Mouse (Mus musculus) gastrocnemius, adult 8-10 months (tissue): ENCODE measurements around the gene Fam161b. TPM values are rescaled to one million over a fixed set of nuclear protein-coding genes. Genes with fewer than 3 reads are reported as not detected.
A peak's percentile ranks its signal among the peaks of the same experiment; 100 is the strongest.
"Not testable (repeated sequence)": the region's sequence is repeated elsewhere in the genome, so short reads cannot be mapped to it uniquely, and the experiment has no call there.

Experiments used
- DNase-seq, 2 experiments: peaks; one replicate each; pipeline ENCODE4 v3.0.0; 2022; ENCODE audit warnings: low spot score in 2 of 2
- total RNA-seq, 4 experiments: library from RNA; stranded (reverse); gene quantifications; 2 replicates each; pipeline ENCODE4 v1.2.4; 2022

Gene Fam161b
- total RNA-seq, 4 experiments from 2014 or later = 0.43 to 0.96 (median 0.74) TPM

- no peak for DNase-seq
These were observed 20.7 kb upstream of the Fam161b start for GRCm38 (mm10) chr12:84382369-84382768.

- DNase-seq = no peak
These were observed 12.3 kb upstream of the Fam161b start for GRCm38 (mm10) chr12:84373831-84374481.

DNA sequence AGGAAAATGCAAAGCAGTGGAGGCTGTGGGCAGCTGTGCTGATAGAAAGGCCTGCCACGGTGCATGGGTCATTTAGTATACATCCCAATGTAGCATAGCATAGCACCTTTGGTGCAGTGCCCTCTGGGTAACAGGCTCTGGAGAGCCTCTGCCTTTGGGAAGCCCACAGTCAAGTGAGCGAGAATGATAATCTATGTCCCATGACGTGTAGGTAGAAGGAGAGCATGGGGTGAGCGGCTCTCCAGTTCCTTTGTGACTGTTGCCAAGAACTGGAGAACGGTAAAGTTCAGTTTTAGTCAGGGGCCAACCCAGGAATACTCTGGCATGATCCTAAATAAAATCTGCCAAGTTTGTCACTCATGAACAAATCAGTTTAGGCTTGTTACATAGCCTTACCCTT lies 10.0 kb upstream of the Fam161b start:
- no peak for DNase-seq

- no peak for DNase-seq
These were observed 5.3 kb upstream of the Fam161b start for GRCm38 (mm10) chr12:84366971-84367370.

- DNase-seq = no peak
These were observed 3.5 kb upstream of the Fam161b start for GRCm38 (mm10) chr12:84365137-84365536.

- no peak for DNase-seq
These were observed 2.7 kb upstream of the Fam161b start for GRCm38 (mm10) chr12:84364291-84364690.

GRCm38 (mm10) chr12:84362872-84363271 lies 1.2 kb upstream of the Fam161b start:
- DNase-seq = no peak

- DNase-seq = not testable (repeated sequence)
These were observed 2.9 kb downstream of the Fam161b start for GRCm38 (mm10) chr12:84358699-84359098.

DNA sequence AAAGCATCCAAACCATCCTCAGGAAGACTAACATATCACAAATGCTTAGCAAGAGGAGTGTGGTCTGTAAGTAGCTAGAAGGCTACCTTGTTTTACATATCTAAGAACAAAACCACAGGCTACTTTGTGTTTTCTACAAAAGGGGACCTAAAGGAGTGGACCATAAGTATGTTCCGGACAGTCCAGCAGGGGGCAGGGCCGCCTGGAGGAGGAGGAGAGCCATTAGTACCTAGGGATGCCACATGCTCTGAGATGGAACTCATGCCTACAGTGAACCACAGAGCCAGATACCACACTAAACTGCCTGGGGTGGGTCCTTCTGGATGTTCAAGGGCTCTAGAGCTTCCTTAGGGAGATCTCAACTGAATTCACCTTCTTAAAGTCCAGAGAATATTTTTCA lies 14.4 kb downstream of the Fam161b start:
- no peak for DNase-seq

GRCm38 (mm10) chr12:84336963-84337625 lies 24.5 kb downstream of the Fam161b start:
- DNase-seq = no peak

GRCm38 (mm10) chr12:84327111-84327512 lies 34.5 kb downstream of the Fam161b start:
- DNase-seq = no peak

DNA sequence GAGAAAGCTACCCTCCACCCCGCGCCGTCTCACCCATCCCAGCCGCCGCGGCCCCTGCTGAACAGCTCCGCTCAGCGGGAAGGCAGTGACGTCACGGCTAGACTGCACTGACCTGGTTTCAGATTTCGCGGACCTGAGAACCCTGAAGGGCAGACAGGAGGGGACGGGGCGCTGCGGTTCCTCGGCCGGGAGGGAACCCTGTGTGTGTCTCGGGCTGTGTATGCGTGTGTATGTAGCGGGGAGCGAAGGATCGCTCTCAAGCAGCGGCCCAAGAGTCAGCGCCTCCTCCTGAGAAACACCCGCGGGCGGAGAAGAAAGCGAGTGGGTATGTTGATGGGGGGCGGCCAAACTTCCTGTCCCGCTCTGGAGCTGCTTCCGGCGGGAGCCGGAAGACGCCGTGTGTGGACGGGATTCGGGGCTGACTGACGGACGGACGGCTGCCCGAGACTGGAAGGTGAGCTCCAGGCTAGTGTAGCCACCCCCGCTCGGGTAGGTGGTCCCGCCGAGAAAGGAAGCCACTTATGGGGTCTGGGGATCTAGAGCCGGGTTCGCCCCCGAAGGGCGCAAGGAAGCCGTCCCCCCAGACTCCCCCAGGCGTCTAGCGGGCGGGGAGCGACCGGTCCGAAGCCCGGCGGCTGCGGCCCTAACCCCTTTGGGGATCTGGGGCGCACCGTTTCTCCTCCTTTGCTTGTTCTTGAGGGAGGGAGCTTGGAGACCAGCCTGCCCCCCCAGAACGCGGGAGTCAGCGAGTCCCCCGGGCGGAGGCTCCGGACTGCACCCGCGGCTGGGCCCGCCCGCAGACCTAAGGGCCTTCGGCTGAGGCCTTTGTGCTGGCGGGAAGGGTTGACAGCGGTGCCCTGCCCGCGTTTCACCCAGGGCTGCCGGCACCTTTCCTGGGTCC lies 44.7 kb downstream of the Fam161b start, which contains the start of gene Zfp410:
Gene Zfp410, plus strand, starts transcription at position 132 of the 901 bp plus-strand sequence.
- peak; percentile 69 to 77 for DNase-seq

DNA sequence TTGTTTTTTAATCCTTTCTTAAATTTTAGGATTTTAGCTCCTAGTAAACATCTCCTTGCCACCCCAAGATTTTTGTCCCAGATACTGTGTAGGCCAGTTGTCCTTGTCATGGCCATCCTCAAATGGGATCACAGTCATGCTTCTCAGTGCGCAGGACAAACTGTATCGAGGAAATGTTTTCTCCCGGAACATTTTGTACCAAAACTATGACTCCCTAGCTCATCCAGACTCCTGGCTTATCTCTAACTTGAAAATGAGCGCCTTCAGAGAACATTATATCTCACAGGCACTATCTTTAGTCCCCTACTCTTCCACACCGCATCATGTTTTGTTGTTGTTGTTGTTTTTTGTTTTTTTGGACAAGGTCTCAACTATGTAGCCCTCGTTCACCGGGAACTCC lies 45.6 kb downstream of the Fam161b start:
- no peak for DNase-seq

GRCm38 (mm10) chr12:84311306-84311705 lies 50.3 kb downstream of the Fam161b start:
- no peak for DNase-seq

DNA sequence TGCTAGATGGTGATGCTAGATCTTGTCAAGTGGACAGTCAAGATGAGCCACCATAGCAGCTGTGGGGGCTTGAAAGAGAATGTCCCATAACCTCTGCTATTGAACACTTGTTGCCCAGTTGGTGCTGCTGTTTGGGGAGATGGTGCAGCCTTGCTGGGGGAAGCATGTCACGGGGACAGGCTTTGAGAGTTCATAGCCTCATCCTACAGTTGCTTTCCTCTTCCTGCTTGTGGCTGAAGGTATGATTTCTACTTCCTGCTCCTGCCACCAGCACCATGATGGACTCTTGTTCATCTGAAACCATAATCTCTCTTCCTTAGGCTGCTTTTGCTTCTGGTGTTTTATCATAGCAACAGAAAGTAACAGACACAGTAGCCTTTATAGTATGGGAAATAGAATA lies 57.1 kb downstream of the Fam161b start:
- DNase-seq = no peak

GRCm38 (mm10) chr12:84304101-84304500 lies 57.5 kb downstream of the Fam161b start:
- no peak for DNase-seq

DNA sequence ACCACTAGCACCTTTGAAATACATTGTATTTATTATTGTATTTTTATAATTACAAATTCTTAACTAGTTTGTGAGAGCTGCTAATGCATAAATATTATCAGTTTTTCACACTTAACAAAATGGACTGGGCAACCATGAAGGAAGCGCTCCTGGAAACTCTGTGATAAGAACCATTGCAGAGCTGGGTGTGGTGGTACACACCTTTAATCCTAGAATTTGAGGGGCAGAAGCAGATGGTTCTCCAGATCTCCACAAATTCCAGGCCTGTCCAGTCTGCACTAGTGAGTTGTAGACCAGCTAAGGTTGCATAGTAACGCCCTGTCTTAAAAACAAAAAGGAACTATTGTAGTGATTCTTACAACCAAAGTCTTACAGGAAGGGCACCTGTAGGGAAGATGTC lies 62.4 kb downstream of the Fam161b start:
- no peak for DNase-seq

DNA sequence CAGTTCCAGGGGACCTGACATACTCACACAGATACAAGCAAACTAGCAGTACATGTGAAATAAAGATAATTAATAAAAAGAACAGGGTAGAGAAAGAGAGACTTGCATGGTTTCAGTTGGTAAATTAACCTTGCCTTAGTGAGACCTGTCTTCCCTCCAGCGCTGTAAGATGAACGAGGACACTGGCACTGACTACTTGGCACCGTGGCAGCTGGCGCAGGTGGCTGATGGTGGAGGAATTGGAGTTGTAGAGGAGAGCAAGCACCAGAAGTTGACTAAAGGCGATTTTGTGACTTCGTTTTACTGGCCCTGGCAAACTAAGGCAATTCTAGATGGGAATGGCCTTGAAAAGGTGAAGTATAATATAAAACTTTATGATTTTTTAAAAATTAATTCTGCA lies 63.8 kb downstream of the Fam161b start:
- peak in 1 of 2 experiments; percentile 39 for DNase-seq
